Mouse (Mus musculus) kidney, adult 2 months (tissue): ENCODE data around the gene H2-Q1. TPM values are rescaled to one million over a fixed set of nuclear protein-coding genes. Genes with fewer than 3 reads are reported as not detected.
A peak's percentile ranks its signal among the peaks of the same experiment; 100 is the strongest.

Source experiments
- DNase-seq: peaks from one replicate; pipeline ENCODE4 v3.0.0; 2021
- H3K27ac ChIP-seq: fragments of 200-500 bp; 2 replicates; pipeline ENCODE4 v1.5.1; 2012; ENCODE audit warnings: low read depth, low read length, control low read depth, inconsistent platforms; ENCODE audit not compliant: insufficient read depth
- H3K27me3 ChIP-seq: fragments of 200-500 bp; replicated peaks from 2 replicates; pipeline ENCODE4 v1.6.1; 2012; ENCODE audit warnings: mild to moderate bottlenecking, moderate library complexity, low read length, inconsistent platforms; ENCODE audit not compliant: control insufficient read depth, insufficient read depth
- H3K36me3 ChIP-seq: fragments of 200-500 bp; 2 replicates; pipeline ENCODE4 v1.6.1; 2012; ENCODE audit warnings: mild to moderate bottlenecking, moderate library complexity, low read length, inconsistent platforms; ENCODE audit not compliant: control insufficient read depth, insufficient read depth
- H3K4me1 ChIP-seq: fragments of 200-500 bp; 2 replicates; pipeline ENCODE4 v1.6.1; 2011; ENCODE audit warnings: low read length; ENCODE audit not compliant: control insufficient read depth, insufficient read depth
- H3K4me3 ChIP-seq: fragments of 200-500 bp; 2 replicates; pipeline ENCODE4 v1.5.1; 2011; ENCODE audit warnings: mild to moderate bottlenecking, low read depth, low read length, control low read depth; ENCODE audit not compliant: insufficient read depth
- CTCF ChIP-seq: fragments of 200-500 bp; conservative IDR thresholded peaks from 2 replicates; pipeline ENCODE4 v1.5.1; 2011; ENCODE audit warnings: low read depth, mild to moderate bottlenecking, control low read depth, low read length, moderate library complexity, mixed read lengths; ENCODE audit not compliant: insufficient read depth, insufficient read length
- POLR2A ChIP-seq: fragments of 200-500 bp; IDR thresholded peaks from one replicate; pipeline ENCODE4 v1.6.1; 2011; ENCODE audit warnings: low read depth, low read length, control low read depth
- WGBS: fragments of 180-500 bp; shearing (Covaris S2); methylation state at CpG from one replicate; pipeline ENCODE4 v1.1.7; 2018; 5-methylcytosine and 5-hydroxymethylcytosine counted together
- polyA plus RNA-seq: library from polyadenylated mRNA; depleted of rRNA; stranded (reverse); fragments of >200 nt; gene quantifications from 2 replicates; pipeline ENCODE4 v1.2.3, GENCODE M21; 2012; rRNA removed

Gene H2-Q1
- polyA plus RNA-seq = 0.03 TPM in 1 of 2 replicates, not detected in the other

DNA sequence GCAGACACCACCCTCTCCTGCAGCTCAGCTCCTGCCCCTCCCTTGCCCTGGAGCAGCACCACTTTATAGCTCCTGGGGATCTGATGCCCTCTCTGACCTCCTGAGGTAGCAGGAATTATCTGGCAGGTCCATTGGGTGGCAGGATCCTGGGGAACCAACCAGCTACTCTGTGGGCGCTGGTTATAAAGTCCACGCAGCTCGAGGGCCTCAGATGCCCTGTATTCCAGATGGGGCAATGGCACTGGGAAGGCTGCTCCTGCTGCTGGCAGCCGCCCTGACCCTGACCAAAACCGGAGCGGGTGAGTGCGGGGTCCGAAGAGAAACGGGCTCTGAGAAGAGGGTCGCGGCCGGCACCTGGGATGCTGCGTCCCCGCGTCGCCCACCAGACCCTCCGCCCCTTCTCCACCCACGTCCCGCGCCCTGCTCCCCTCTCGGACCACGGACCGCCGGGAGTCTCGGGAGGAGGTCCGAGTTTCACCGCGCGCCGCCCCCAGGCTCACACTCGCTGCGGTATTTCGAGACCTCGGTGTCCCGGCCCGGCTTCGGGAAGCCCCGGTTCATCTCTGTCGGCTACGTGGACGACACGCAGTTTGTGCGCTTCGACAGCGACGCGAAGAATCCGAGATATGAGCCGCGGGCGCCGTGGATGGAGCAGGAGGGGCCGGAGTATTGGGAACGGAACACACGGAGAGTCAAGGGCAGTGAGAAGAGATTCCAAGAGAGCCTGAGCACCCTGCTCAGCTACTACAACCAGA lies at the start of gene H2-Q1:
H2-Q1 (plus strand) TSS at position 79 of the 755 bp plus-strand sequence.
- Histone ChIP-seq H3K4me3 (peak within 1 kb of the TSS; percentile 5; the same call in 1 of the 2 replicates), H3K27ac (no peak within 1 kb of the TSS), H3K27me3 (no peaks in the 10 kb centered on the region; the same call in 1 of the 2 replicates), H3K4me1 (no peaks in the 10 kb centered on the region), H3K36me3 (no peaks in the 10 kb centered on the region)
- no peak for DNase-seq
- TF ChIP-seq CTCF (no peak), POLR2A (no peak)
- 2% methylated on average over 55 of the region's 55 CpGs for WGBS

DNA sequence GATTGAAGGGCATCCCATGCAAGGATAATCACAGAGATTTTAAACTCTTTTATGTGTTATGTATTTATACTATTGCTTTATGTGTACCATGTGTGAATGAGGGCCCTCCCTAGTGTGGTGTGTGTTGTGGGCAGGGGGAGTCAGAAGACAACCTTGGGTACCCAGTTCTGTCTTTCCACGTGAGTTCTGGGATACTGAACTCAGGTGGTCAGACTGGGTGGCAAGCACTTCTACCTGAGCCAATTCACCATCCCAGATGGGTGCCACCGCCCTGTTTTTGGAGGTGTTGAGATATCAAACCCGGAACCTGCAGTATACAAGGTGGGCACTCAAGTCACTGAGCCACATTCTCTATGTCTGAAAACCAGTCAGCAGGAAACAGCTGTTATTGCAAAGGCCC lies 48.0 kb upstream of the H2-Q1 start:
- no peak for DNase-seq
- TF ChIP-seq POLR2A = no peak
- no peak for TF ChIP-seq CTCF
- 85% methylated on average over 3 of the region's 3 CpGs for WGBS
- Histone ChIP-seq H3K36me3 (no peaks in the 10 kb centered on the region), H3K27me3 (no peaks in the 10 kb centered on the region), H3K27ac (no peak overlapping the region), H3K4me3 (no peak overlapping the region), H3K4me1 (no peaks in the 10 kb centered on the region)

DNA sequence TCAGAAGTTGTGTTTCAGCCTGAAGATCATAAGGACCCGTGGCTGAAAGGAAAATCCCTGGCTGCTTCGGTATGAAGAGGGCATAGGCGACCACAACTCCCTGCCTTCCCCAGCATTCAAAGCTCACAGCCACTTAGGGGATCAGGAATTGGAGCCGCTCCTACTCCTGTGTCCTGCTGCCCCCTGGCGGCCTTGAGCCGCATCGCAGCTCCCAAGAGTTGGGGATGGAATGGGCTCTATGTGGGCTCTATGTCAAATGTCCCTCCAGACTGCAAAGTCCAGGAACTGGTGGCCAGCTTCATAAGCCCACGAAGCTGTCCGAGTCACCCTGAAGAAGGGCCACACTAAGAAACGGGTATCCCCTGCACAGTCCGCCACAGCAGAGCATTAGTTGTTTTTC lies 45.4 kb upstream of the H2-Q1 start:
- no peak for TF ChIP-seq POLR2A
- peak; percentile 83 for TF ChIP-seq CTCF
- Histone ChIP-seq H3K27me3 (no peaks in the 10 kb centered on the region), H3K27ac (no peak overlapping the region), H3K4me3 (no peak overlapping the region), H3K36me3 (no peaks in the 10 kb centered on the region), H3K4me1 (no peaks in the 10 kb centered on the region)
- DNase-seq = peak; percentile 88
- 6% methylated on average over 11 of the region's 11 CpGs for WGBS

DNA sequence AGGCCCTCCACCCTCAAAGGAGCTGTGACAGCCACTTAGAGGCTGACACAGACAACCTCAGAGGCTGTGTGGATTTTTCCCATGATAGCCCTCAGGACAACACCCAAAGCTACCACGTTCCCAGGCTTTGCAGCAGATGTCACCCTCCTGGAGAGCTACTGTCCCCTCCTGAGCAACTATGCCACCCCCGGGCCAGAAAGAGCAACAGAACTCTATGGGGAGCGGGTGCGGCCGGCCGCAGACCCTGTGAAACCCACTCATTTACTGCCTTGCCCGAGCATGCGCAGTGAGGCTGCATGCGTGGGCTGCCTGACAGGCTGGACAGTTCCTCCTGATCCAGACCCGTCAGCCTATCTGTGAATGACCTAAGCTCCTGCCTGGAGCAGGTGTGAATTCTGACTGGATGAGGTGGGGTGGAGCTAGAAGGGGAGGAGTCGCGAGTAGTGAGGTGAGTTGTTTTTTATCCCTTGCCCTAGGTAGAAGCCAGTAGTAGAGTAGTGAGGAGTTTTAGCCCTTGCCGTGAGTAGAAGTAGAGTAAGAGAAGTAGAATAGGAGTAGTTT lies 43.8 kb upstream of the H2-Q1 start:
- Histone ChIP-seq H3K36me3 (no peaks in the 10 kb centered on the region), H3K4me3 (no peak overlapping the region), H3K4me1 (no peaks in the 10 kb centered on the region), H3K27me3 (no peaks in the 10 kb centered on the region), H3K27ac (no peak overlapping the region)
- no peak for DNase-seq
- WGBS = 18% methylated on average over 13 of the region's 13 CpGs
- no peak for TF ChIP-seq POLR2A
- TF ChIP-seq CTCF = no peak

DNA sequence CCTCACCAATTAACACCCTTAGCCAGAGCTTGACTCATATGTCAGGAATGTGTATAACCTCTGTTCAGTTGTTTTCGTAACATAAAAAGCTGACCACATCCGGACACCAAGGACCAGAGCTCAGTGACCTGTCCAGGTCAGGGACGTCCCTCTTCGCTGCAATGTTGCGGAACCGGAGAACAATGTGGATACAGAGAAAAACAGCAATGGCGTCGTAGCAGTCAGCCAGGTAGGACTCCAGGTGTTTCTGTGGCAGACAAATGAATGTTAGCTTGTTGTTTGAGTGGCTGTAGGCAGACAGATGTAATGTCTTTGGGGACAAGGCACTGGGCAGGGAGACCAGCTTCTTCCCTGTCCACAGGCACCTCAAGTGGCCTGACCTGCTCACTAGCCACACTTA lies 42.2 kb upstream of the H2-Q1 start:
- TF ChIP-seq CTCF = no peak
- no peak for TF ChIP-seq POLR2A
- Histone ChIP-seq H3K27ac (no peak overlapping the region), H3K27me3 (no peaks in the 10 kb centered on the region), H3K4me3 (no peak overlapping the region), H3K4me1 (no peaks in the 10 kb centered on the region), H3K36me3 (no peaks in the 10 kb centered on the region)
- WGBS = 66% methylated on average over 8 of the region's 8 CpGs
- no peak for DNase-seq

DNA sequence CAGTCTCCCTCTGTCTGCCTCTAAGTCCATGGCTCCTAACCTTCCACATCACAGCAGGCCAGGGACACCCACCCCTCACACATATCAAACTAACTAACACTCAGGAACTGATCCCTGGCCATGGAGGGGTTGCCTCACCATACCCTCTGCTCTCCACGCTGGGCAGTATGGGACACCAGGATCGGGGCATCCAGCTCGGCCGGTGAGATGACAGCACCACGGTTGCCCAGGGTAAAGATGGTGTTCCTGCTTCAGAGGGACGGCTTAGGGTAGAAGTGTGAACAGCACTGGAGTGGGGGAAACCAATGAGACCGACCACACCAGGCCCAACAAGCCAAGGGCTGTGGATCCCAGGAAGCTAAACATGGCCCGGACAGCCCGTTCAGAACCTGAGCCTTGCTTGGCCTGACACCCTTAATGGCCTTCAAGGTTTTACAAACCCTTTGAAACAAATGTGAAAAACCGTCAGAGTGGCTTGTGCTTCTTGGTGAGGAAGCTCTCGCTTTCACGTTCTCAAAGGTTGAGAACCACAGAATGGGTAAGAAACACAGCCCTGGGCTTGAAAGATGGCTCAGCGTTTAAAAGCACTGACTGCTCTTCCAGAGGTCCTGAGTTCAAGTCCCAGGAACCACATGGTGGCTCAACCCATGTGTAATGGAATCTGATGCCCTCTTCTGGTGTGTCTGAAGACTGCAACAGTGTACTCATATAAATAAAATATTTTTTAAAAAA lies 41.1 kb upstream of the H2-Q1 start:
- Histone ChIP-seq H3K4me3 (no peak overlapping the region), H3K27ac (no peak overlapping the region), H3K36me3 (no peaks in the 10 kb centered on the region), H3K4me1 (no peaks in the 10 kb centered on the region), H3K27me3 (no peaks in the 10 kb centered on the region)
- WGBS = 90% methylated on average over 13 of the region's 13 CpGs
- TF ChIP-seq POLR2A (no peak), CTCF (no peak)
- DNase-seq = no peak

DNA sequence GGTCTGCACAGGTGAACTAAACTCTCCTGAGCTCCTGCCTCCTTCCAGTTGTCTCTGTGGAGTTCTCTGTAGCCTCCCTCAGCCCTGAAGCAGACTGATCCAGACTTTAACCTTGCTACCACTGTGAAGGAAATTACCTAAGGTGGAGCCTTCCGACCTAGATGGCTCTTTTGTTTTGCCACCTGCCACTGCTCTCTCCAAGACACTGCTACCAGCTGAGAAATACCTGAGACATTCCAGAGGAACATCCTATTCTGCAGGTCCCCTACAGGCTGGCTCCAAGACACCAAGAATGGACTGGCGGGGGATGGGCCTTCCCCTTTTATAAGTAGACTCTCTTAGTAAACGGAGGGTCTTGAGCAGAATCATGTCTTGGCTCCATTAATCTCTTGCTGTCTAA lies 39.9 kb upstream of the H2-Q1 start:
- DNase-seq = no peak
- Histone ChIP-seq H3K27ac (no peak overlapping the region), H3K36me3 (no peaks in the 10 kb centered on the region), H3K4me1 (no peaks in the 10 kb centered on the region), H3K4me3 (no peak overlapping the region), H3K27me3 (no peaks in the 10 kb centered on the region)
- WGBS = 73% methylated on average over 3 of the region's 3 CpGs
- TF ChIP-seq POLR2A (no peak), CTCF (no peak)

DNA sequence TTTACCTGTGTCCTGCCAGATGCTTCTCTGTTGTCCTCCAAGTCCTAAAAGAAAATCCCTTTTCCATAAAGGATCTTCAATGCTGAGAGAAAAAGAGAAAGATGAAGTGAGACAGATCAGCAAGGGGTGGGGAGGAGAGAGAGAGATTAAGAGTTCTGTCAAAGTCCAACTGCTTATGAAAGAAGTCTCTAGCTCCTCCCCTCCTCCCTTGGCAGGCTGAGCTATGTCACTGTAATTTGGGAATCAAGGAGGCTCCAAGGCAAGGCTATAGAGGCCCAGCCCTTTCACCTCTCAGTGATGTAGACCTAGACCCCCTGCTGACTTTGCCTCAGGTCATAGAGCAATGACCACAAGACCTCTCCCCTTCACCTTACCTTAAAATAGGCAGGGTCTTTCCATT lies 34.8 kb upstream of the H2-Q1 start:
- peak; percentile 62 for DNase-seq
- Histone ChIP-seq H3K27me3 (no peaks in the 10 kb centered on the region), H3K4me3 (no peak overlapping the region), H3K4me1 (no peaks in the 10 kb centered on the region), H3K36me3 (no peaks in the 10 kb centered on the region), H3K27ac (no peak overlapping the region)
- TF ChIP-seq CTCF = no peak
- TF ChIP-seq POLR2A = no peak
